Mouse (Mus musculus) kidney, postnatal 10 days (tissue): Measurements from ENCODE around the gene Gpnmb.

Experiments
- DNase-seq: peaks from one replicate; pipeline ENCODE4 v3.0.0; 2021; ENCODE audit warnings: mixed read lengths

Gene Gpnmb

DNA sequence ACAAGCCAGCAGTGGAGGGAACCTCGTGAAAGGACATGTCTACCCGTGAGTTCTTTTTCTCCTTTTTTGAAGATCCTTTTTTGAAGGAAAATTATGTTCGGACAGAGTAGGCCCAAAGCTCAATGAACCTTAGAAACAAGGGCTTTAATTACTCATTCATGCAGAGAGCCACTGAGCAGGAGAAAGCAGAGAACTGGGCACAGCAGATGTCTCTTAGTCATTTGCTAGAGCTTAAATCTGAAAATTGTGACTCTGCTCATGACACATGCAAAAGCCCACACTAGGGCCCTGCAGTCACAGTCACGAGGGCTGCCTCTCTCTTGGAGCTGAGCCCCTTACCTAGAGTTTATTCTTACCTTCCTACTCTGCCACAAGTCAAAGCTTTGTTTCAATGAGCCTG is 3.6 kb upstream of the Gpnmb start:
- DNase-seq, result no peak

DNA sequence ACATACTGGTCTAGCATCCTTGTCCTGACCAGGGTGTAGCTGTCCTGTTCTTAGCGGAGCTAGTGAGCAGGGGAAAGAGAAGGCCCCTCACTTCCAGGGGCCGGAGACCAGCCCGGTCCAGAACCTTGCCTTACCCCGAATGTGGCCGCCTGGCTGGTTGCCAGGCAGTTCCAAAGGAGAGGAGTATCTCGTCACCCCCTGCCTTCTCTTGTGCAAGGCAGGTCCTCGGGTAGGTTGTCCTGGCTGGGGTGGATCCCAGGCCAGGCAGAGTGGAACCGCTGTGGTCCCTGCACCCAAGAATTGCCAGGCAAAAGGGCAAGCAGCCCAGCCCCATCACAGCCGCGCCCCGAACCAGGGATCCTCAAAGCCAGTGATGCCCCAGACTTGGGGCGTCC is 919 bp downstream of the Gpnmb start:
- no peak for DNase-seq

DNA sequence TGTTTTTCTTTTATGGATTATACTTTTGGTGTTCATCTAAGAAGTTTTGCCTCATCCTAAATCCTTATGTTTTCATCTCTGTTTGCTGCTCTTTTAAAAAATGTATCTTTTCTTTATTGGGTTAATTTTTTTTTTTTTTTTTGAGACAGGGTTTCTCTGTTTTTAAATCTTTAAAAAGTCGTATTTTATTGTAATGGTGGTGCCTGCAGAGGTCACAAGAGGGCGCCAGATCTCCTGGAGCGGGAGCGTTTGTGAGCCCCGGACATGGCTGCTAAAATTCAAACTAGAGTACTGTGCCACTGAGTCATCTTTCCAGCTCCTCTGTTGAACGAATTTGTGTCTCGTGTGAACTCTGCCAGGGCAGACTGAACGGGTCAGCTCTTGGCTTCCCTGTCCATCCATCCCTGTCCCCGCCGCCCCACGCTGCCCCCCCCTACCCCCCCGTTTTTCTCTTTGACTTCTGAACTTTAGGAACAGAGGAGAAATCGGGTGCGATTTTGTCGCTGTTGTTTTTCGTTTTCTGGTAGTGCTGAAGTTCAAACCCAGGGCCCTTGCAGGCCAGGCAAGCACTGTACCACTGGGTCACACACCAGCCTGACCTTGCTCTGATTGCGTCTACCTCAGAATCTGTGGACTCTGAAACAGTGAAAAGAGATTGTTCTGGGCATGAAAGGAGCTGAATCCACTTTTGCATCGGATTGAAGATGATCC is 3.3 kb downstream of the Gpnmb start:
- peak; percentile 80 for DNase-seq

DNA sequence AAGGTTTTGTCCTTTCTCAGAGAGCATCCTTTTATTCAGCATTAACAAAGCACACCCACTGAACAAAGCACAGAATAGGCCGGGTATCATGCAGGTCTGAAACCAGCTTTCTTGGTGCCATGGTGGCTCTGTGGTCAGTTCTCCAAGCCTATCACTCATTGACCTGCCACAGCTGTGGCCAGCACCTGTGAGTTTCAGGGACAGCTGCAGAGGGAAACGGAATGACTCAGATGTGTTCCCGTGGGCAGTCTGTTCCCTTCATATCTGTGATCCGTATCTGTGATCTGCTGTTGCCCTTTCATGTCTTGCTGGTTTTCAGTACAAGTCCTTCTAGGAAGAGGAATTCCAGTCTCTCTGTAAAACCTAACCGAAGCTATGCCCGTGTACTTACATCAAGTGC is 10.2 kb downstream of the Gpnmb start:
- DNase-seq, result no peak

DNA sequence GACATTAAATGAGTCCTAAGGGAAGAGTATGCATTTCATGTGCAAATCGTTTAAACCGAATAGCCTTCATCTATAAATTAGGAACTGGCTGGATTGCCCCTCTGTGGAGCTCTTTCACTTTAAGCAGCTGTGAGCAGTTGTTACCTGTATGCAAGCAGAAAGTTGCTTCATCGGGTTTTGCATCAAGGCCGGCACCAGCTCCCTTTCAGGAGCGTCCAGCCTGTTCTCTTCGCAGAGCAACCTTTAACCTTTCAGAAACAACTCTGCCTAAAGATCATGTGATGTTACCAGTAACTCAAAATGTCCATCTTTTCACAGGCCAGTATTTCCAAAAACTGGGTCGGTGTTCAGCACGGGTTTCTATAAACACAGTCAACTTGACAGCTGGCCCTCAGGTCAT is 10.6 kb downstream of the Gpnmb start:
- no peak for DNase-seq

DNA sequence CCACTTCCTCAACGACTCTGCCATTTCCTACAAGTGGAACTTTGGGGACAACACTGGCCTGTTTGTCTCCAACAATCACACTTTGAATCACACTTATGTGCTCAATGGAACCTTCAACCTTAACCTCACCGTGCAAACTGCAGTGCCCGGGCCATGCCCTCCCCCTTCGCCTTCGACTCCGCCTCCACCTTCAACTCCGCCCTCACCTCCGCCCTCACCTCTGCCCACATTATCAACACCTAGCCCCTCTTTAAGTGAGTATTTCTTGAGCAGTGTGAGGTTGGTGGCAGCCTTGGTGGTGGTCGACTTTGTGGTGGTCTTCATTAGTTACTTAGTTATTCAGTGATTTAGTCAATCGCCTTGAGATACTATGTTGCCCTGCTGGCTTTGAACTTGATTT is 11.5 kb downstream of the Gpnmb start:
- DNase-seq, result no peak

DNA sequence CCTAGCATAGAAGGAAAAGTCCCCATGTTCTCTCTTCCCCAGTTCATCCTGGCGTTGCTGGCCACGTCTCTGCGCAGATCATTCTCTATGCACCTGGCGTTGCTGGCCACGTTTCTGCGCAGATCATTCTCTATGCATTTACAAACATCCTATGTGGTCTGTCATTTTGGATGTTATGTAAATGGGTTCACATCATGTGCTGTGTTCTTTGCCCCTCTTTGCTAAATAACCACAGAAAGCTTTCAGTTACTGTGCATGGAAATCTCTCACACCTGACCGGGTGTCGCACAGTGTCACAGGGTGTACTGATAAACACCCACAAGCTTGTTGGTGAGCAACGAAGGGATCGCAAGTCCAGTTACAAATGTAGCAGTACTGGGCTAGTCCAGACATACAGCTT is 12.0 kb downstream of the Gpnmb start:
- DNase-seq, result no peak

DNA sequence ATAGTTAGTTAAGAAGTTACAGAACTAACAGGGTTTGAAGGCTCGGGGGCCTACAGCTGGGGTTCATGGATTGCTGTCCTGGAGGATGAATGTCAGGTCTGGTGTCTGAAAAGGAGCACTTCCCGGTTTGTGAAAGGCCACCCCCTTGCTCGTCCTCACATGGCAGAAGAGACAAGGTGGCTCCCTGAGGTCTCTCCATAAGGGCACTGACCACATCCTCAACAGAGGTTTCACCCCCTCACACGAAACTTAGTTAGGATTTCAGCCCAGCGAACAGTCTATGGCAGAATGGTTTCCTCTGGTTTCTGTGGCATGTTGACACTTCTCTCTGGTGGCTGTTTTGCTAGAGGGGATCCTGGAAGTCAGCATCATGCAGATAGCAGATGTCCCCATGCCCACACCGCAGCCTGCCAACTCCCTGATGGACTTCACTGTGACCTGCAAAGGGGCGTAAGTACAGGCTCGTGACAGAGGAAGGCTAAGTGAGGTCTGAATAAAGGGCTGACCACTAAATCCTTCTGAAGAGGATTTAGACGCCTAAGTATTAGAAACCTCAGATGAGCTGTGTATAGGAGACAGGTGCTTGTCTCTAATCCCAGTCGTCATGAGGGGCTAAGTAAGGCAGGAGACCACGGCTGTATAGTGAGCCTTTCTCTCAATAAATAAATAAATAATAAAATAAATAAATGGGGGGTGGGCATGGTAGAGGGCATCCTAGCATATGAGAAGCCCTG is 14.5 kb downstream of the Gpnmb start:
- DNase-seq, result no peak

DNA sequence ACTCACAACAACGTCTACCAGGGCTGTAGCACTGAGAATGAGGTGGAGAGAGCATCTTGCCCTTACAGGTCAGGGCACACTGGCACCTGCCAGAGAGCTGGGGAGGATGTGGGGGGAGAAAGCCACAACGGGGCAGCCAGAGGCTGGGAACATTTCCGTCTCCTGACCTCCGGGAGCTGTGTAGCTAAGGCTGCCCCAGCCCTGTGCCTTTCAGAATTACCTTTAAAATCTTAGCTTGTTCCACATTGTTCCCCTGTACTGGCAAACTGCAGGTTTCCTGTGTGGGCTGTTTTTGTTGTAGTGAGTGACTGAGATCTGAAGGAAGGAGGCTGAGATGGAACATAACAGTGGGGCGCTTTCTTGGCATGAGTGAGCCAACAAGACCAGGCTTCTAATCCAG is 15.8 kb downstream of the Gpnmb start:
- DNase-seq, result no peak

DNA sequence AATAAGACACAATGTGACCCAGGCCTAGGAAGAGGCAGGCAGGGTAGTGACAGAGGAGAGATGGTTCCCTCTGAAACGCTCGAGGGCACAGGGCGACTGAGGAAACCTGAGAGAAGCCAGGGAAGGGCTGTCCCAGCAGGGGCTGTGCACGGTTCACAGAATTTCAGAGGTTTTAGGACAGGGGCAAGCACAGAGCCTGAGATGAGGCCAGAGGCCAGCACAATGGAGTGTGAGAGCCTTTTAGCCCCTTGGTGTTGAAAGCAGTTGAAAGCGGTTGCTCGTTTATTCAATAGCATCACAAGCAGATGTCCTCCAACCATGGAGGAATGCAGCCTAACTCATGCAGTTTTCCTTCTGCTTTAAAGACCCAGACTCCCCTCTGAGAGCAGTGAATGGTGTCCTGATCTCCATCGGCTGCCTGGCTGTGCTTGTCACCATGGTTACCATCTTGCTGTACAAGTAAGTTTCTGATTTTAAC is 18.9 kb downstream of the Gpnmb start:
- no peak for DNase-seq

DNA sequence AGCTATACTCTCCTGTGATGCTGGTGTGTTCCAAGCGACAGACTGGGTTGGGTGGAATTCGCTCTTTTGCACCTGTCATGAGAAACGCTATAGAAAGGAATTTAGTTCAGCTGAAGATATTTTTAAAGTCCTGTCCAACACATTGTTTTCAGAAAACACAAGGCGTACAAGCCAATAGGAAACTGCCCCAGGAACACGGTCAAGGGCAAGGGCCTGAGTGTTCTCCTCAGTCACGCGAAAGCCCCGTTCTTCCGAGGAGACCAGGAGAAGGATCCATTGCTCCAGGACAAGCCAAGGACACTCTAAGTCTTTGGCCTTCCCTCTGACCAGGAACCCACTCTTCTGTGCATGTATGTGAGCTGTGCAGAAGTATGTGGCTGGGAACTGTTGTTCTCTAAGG is 19.7 kb downstream of the Gpnmb start:
- no peak for DNase-seq

DNA sequence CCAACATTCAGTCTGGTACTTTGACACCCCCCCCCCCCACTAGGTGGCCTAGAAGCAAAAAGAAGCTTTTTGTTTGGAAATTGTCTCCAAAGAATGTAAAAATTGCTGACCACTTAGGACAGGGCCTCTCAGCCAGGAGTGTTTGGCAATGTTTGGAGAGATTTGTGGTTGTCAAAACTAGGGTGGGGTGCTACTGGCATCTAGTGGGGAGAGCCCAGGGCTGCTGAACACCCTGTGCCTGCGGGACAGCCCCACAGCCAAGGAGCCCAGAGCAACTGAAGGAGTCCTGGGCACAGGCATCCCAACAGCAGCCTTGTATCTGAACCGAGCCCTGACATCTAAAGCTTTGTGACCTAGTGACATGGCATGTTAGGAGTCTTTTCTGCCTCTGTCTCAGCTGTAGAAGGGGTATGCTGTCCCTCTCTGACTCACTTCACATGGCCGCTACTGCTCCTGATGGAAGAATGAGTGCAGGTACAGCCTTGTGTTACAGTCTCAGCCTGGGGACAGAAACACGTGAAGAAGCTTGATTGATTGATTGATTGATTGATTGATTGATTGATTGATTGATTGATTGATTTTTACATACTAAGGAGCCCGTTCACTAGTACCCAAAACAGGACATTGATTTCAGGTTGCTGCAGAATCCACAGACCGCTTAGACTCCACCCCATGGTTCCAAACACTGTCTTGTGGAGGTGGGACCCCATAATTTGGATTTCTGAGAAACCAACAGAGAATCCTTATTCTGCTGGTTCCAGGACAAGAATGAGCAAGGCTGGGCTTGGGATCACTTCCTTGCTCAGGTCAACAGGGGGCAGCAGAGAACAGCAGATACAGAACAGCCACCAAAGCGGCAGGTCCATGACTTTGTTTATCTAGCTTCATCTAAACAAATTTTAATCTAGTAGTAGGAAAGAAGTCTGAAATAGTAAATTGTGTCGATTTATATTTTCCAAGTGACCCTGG is 21.0 kb downstream of the Gpnmb start:
- peak; percentile 79 for DNase-seq

DNA sequence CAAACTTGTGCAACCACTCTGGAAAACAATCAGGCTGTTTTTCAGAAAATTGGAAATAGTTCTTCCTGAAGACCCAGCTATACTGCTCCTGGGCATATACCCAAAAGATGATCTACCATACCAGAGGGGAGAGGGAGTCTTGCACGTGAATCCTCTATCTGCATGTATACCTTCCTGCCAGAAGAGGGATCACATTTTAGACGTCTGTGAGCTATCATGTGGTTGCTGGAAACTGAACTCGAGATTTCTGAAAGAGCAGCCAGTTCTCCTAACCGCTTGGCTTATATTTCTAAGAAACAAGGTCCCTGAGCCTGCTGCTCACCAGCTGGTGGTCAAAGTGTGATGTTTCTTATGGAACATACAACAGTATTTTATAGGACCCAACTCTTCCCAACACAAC is 32.0 kb downstream of the Gpnmb start:
- no peak for DNase-seq

DNA sequence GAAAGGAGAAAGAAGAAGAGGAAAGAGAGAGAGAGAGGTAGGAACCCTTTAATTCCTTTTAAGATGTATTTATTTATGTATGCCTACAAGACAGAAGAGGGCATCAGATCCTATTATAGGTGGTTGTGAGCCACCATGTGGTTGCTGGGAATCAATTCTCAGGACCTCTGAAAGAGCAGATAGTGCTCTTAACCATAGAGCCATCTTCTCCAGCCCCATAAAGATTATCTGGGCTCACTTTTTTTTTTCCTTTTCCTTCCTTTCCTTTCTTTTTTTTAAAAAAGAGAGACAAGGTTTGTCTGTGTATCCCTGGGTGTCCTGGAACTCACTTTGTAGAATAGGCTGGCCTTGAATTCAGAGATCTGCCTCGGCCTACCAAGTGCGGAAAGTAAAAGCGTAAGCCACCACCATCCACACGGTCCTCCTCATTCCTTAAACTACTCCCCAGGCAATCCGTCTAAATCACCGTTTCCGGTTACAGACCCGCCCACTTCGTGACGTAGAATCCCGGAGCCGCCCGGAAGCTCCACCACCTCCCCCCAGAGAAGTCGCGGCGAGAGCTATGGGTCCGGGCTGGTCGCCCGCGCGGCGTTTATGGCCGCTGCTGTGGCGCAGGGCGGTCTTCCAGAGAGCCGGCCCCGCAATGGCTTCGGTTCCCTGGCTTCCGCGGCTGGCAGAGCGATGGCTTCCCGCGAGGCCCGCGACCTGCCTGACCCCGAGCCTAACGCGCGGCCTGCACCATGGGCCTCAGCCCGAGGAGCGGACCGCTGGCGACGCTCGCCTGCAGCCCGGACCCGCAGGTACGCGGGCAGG is 37.2 kb downstream of the Gpnmb start, which contains the start of gene Malsu1:
Gene Malsu1 (plus strand): TSS at position 492 of the 813 bp plus-strand sequence.
- DNase-seq, result peak; percentile 98

DNA sequence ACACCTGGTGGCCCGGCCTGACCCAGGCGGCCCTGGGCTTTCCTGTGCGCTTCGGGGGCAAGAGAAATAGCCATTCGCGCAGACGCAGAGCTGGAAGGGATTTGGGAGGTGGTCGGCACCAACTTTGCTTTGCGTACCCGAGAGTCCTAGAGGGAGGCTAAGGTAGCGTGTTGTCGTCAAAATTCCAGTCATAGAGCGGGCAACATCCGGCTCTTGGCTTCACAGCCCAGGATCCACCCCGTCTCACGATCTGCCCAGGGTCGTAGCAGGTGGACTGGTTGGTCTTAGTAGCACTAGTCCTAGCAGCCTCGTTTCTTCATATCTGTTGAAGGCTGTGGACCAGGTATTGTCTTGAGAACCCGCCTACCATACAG is 37.8 kb downstream of the Gpnmb start:
- no peak for DNase-seq

DNA sequence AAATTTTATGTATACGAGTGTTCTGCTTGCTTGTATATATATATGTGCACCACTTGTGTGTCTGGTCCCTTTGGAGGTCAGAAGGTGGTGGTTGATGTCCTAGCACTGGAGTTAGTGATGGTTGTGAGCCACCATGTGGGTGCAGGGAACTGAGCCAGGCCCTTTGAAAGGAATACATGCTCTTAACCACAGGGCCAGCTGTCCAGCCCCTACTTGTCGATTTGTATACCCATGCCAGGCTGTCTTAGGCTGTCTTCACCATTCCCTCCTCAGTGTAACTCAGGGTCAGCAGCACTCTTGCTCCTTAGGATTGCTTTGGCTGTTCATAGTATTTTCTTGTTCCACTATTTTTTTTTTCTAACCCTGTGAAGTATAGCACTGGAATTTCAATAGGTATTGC is 41.5 kb downstream of the Gpnmb start:
- no peak for DNase-seq

DNA sequence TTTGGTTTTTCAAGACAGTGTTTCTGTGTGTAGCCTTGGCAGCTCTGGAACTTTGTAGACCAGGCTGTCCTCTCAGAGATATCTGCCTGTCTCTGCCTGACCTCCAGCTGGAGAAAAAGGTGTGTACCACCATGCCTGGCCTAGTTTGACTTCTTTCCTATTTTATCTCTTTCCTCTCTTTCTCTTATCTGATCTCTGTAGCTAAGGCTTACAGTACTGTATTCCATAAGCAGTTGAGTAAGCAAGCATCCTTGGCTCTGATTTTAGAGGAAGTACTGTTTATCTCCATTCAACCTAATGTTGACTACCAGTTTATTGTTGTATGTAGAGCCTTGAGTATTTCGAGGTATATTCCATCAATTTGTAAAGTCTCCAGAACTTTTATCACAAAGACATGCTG is 43.0 kb downstream of the Gpnmb start:
- no peak for DNase-seq

DNA sequence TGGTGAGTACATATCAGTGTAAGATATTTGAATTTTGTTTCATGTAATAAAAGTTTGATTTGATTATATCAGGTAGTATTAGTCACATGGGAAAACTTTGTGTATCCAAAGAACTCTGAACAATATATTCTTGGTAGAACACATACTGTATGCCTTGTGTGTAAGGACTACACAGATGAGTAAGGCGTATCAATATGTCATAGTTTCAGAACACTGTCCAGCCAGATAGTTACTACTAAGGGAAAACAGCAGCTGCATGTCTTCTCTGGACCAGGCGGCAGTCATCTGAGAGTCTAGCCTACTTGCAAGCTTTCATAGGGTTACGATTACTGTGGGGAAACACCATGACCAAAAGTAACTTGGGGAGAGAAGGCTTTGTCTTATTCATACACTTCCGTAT is 46.7 kb downstream of the Gpnmb start:
- no peak for DNase-seq

DNA sequence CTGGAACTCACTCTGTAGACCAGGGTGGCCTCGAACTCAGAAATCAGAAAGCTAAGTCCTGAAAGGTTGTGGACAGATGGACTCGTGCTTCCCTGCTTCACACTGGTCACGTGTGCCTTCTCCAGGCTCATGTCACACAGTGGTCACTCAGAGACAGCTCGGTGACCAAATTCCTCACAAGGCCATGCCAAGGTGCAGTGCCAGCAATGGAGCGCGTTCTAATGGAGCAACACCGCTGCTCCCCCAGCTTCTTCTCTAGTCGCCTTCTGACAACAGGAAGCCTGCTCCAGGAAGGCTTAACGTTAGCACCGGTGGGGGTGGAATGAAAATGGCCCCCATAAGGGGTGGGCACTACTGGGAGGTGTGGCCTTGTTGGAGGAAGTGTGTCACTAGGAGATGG is 58.6 kb downstream of the Gpnmb start:
- no peak for DNase-seq

DNA sequence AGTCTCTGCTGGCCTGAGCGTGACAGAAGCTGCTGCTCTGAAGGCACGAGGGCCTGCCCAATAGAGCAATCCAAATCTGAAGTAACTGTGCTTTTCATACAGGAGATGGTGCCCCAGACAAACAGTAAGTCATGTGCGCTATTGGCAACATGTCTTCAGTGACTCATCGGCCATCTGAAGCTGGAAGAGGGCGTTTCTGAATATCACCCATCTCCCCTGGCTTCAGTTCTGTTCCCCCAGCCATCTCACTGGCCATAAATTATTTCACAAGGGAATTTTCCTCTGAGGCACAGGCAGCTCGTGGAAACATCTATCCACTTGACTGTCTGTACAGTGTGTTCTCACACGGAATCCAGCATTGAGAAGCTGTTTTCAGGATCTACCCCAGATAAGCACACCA is 60.1 kb downstream of the Gpnmb start:
- DNase-seq, result peak; percentile 24

DNA sequence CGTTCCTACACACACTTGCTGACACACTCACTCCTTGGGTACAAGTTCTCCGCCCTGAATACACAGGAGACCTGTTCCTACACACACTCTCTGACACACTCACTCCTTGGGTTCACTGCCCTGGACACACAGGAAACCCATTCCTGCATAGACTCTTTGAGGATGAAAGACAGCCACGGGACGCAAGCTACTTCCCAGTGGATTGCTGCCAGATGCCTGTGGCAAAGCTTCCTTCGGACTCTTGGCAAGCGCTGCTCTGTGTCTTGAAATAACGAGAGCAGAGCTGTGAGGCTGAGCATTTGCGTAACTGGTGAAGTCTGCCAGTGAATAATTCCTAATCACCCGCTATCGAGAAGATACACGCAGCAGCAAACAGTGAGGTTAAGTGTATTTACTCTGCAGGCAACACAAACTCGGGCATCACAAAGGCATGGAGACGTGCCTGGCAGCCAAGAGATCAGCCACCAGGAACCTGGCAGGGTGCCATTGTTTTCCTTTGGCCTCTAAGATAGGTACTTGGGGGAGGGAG is 60.7 kb downstream of the Gpnmb start:
- DNase-seq, result peak; percentile 83

DNA sequence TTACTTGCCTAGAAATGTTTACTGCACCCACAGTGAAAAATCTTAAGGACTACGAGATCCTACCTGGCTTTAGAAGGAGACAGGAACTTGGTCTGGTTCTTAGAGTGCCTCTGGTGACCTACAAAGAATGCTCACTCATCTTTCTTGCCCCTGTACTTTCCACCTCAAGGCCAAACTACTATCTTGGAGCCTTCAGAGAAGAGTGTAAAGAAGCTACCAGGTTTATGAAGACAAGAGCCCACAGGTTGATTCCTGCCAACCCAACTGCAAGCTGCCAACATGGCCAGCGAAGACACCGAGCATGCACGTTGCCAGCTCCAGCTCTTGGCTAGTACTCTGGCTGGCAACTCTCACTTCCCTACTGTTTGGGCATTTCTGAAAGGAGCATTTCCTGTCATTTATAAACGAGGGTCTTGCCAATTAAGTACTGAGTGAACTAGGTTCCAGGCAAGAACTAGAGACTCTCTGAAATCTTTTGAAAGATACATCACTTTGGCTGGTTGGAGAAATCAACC is 61.3 kb downstream of the Gpnmb start:
- no peak for DNase-seq
